11 mouse cellular contexts compared by ENCODE assay signal in the genomic region with DNA sequence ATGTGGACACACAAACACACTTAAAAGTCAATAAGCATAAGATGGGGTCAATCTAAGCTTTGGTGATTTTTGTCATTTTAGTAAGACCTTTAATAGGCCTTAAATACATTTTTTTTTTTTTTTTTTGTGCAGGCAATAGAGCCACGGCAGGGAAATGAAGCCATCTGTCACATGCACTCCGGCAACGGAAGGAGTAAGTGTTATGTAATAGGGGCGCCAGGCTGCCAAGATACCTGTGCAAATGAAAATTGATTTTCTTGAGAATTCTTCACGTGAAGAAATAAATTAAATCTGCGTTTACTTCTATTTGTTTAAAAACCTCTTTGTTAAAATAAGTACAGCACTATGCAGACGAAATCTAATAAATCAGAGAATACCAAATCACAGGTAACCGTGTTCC.
"Had no signal": no experiment of that assay in that cellular context is flagged by ENCODE, and none has a peak within 500 bp of the region (broad histone marks: within the 10 kb centered on the region; RNA-seq: fewer than 3 reads in every experiment).

No protein-coding gene starts in this region.

- H3K9ac ChIP-seq: liver, embryonic 15.5 days; lung, embryonic 14.5 days; neural tube, embryonic 12.5 days had no signal

- H3K27me3 ChIP-seq: liver, embryonic 15.5 days; neural tube, embryonic 12.5 days had no signal

- H3K36me3 ChIP-seq: limb, embryonic 10.5 days; liver, embryonic 15.5 days; neural tube, embryonic 12.5 days had no signal

- H3K27ac ChIP-seq: left cerebral cortex, adult 2 months; limb, embryonic 10.5 days; liver, embryonic 15.5 days; neural tube, embryonic 12.5 days; stomach, postnatal 0 days had no signal

- H3K4me2 ChIP-seq: liver, embryonic 11.5 days; liver, embryonic 15.5 days; lung, embryonic 14.5 days; neural tube, embryonic 12.5 days had no signal

- DNase-seq: kidney, postnatal 14 days; lung, embryonic 14.5 days; lung, postnatal 10 days; midbrain, embryonic 14.5 days; thymus, postnatal 14 days had no signal

- H3K9me3 ChIP-seq: liver, embryonic 15.5 days; neural tube, embryonic 12.5 days had no signal

- H3K4me1 ChIP-seq: limb, embryonic 10.5 days; neural tube, embryonic 12.5 days had no signal

- H3K4me3 ChIP-seq: left cerebral cortex, adult 2 months; limb, embryonic 10.5 days; liver, embryonic 15.5 days; neural tube, embryonic 12.5 days had no signal
